Mouse (Mus musculus) small intestine, adult 2 months (tissue): ENCODE measurements around the gene Gm37240. TPM values are rescaled to one million over a fixed set of nuclear protein-coding genes. Genes with fewer than 3 reads are reported as not detected.

Experiments used
- H3K27ac ChIP-seq: fragments of 200-500 bp; 2 replicates; pipeline ENCODE4 v1.5.1; 2012; ENCODE audit warnings: low read depth, low read length, control low read depth, inconsistent platforms; ENCODE audit not compliant: insufficient read depth
- H3K27me3 ChIP-seq: fragments of 200-500 bp; 2 replicates; pipeline ENCODE4 v1.6.1; 2012; ENCODE audit warnings: mild to moderate bottlenecking, moderate library complexity, low read length, inconsistent platforms; ENCODE audit not compliant: control insufficient read depth, insufficient read depth
- H3K36me3 ChIP-seq: fragments of 200-500 bp; 2 replicates; pipeline ENCODE4 v1.6.1; 2012; ENCODE audit warnings: mild to moderate bottlenecking, low read length, control low read depth, inconsistent platforms; ENCODE audit not compliant: control insufficient read depth, insufficient read depth
- H3K4me1 ChIP-seq: fragments of 200-500 bp; 2 replicates; pipeline ENCODE4 v1.6.1; 2012; ENCODE audit warnings: low read length, inconsistent platforms, mixed read lengths; ENCODE audit not compliant: control insufficient read depth, insufficient read depth, insufficient read length
- H3K4me3 ChIP-seq: fragments of 200-500 bp; 2 replicates; pipeline ENCODE4 v1.5.1; 2012; ENCODE audit warnings: low read depth, mild to moderate bottlenecking, control low read depth, inconsistent platforms, low read length, moderate library complexity
- CTCF ChIP-seq: fragments of 200-500 bp; IDR thresholded peaks from 2 replicates; pipeline ENCODE4 v1.5.1; 2012; ENCODE audit warnings: low read depth, mild to moderate bottlenecking, control low read depth, inconsistent platforms, low read length, moderate library complexity, mixed read lengths; ENCODE audit not compliant: insufficient replicate concordance, insufficient read length; ENCODE audit errors: extremely low read depth
- POLR2A ChIP-seq: fragments of 200-500 bp; IDR thresholded peaks from 2 replicates; pipeline ENCODE4 v1.6.1; 2012; ENCODE audit warnings: low read depth, mild to moderate bottlenecking, control low read depth, inconsistent platforms, low read length, moderate library complexity
- WGBS: fragments of 180-500 bp; shearing (Covaris S2); methylation state at CpG from one replicate; pipeline ENCODE4 v1.1.7; 2018; 5-methylcytosine and 5-hydroxymethylcytosine counted together
- polyA plus RNA-seq: library from polyadenylated mRNA; depleted of rRNA; stranded (reverse); fragments of >200 nt; gene quantifications from 2 replicates; pipeline ENCODE4 v1.2.3, GENCODE M21; 2012

The Gm37240 gene
- polyA plus RNA-seq, 1 experiment = 58.2 TPM

DNA sequence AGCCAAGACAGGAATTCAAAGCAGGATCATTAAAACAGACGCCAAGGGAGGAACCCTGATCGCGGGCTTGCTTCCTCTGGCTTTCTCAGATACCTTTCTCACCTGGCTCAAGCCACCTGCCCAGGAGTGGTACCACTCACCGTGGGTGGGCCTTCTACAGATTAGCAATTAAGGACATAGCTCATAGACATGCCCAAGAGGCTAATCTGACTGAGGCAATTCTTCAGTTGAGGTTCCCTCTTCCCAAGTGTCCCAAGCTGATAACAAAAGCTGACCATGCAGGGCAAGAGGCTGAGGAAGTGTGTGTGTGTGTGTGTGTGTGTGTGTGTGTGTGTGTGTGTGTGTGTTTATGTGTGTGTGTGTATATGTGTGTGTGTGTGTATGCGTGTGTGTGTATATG is 31.4 kb downstream of the Gm37240 start:
- no peaks in the 10 kb centered on the region for H3K36me3 ChIP-seq
- no peaks in the 10 kb centered on the region for H3K27me3 ChIP-seq
- H3K4me3 ChIP-seq = no peak overlapping the region
- H3K4me1 ChIP-seq = no peaks in the 10 kb centered on the region
- TF ChIP-seq POLR2A = no peak
- no peak for TF ChIP-seq CTCF
- 75% methylated on average over 5 of the region's 5 CpGs for WGBS
- H3K27ac ChIP-seq = no peak overlapping the region

GRCm38 (mm10) chr3:85855043-85855442 is 32.3 kb downstream of the Gm37240 start:
- H3K4me1 ChIP-seq = no peaks in the 10 kb centered on the region
- H3K27ac ChIP-seq = no peak overlapping the region
- no peaks in the 10 kb centered on the region for H3K36me3 ChIP-seq
- TF ChIP-seq CTCF (no peak), POLR2A (no peak)
- no peaks in the 10 kb centered on the region for H3K27me3 ChIP-seq
- WGBS = 94% methylated on average over 3 of the region's 3 CpGs
- no peak overlapping the region for H3K4me3 ChIP-seq

DNA sequence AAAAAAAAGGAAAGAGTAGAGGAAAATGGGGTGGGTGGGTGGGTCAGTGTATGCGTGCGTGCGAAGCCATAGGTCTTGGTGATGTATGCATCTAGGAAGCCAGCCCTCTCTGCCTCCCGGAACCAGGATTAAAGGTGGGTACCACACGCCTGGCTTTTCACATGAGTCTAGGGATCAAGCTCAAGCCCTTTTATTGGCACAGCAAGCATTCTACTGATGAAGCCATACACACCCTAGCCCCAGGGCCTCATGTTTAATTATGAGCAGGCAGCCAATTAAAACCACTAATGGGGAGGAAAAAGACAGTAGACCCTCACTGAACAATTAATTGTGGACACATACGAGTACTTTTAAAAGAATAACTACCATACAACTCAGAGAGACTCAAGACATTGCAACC is 33.2 kb downstream of the Gm37240 start:
- Histone ChIP-seq H3K4me3 (no peak overlapping the region), H3K4me1 (no peaks in the 10 kb centered on the region), H3K27me3 (no peaks in the 10 kb centered on the region), H3K36me3 (no peaks in the 10 kb centered on the region), H3K27ac (no peak overlapping the region)
- WGBS = 89% methylated on average over 6 of the region's 6 CpGs
- TF ChIP-seq CTCF = no peak
- no peak for TF ChIP-seq POLR2A

- H3K4me3 ChIP-seq = no peak overlapping the region
- no peak overlapping the region for H3K27ac ChIP-seq
- H3K27me3 ChIP-seq = no peaks in the 10 kb centered on the region
- TF ChIP-seq POLR2A (no peak), CTCF (no peak)
- no peaks in the 10 kb centered on the region for H3K36me3 ChIP-seq
- WGBS = 87% methylated on average over 4 of the region's 4 CpGs
- H3K4me1 ChIP-seq = no peaks in the 10 kb centered on the region
Measured at GRCm38 (mm10) chr3:85853715-85854114, 33.6 kb downstream of the Gm37240 start.

DNA sequence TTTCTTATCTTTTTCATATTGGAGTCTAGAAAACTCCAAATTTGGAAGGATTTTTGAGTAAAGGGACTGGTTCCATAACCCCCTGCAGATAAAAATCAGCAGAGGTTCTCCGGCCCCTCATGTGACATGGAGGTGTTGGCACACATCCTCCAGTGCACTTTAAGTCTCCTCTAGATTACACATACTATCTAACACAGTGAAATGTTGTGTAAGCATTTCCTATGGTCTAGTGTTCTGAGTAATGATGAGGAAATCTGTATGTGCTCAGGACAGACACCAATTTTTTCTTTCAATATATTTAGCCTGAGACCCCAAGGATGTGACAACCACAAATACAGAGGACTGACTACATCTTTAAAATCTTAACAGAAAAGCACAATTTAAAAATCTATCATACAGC is 37.2 kb downstream of the Gm37240 start:
- no peaks in the 10 kb centered on the region for H3K4me1 ChIP-seq
- no peaks in the 10 kb centered on the region for H3K27me3 ChIP-seq
- TF ChIP-seq CTCF = no peak
- TF ChIP-seq POLR2A = no peak
- no peak overlapping the region for H3K4me3 ChIP-seq
- H3K27ac ChIP-seq = no peak overlapping the region
- WGBS = 94% methylated on average over 1 of the region's 1 CpGs
- H3K36me3 ChIP-seq = no peaks in the 10 kb centered on the region

- H3K27ac ChIP-seq = no peak overlapping the region
- no peaks in the 10 kb centered on the region for H3K4me1 ChIP-seq
- no peak for TF ChIP-seq POLR2A
- TF ChIP-seq CTCF = no peak
- WGBS = 88% methylated on average over 1 of the region's 1 CpGs
- no peak overlapping the region for H3K4me3 ChIP-seq
- H3K36me3 ChIP-seq = no peaks in the 10 kb centered on the region
- H3K27me3 ChIP-seq = no peaks in the 10 kb centered on the region
Measured at GRCm38 (mm10) chr3:85846316-85846715, 41.0 kb downstream of the Gm37240 start.

DNA sequence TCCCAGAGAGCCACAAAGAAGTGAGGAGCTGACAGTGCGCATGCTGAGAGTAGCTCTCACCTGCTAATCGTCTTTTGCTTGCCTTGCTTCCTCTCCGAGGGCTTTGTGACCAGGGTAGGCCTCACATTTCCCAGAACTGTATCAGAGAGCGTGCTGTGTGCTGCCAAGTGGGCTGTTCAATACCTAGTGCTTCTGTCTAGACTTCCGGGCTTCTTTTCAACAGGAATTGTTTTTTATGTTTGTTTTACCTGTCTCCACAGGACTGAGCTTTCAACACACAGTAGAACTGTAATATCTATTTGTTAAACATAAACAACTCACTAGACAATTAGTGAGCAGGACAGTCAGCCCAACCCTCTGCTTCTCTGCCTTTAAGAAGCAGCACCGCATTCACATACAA is 42.0 kb downstream of the Gm37240 start:
- H3K27me3 ChIP-seq = no peaks in the 10 kb centered on the region
- no peaks in the 10 kb centered on the region for H3K36me3 ChIP-seq
- no peak for TF ChIP-seq CTCF
- TF ChIP-seq POLR2A = no peak
- H3K4me1 ChIP-seq = no peaks in the 10 kb centered on the region
- no peak overlapping the region for H3K27ac ChIP-seq
- H3K4me3 ChIP-seq = no peak overlapping the region
- 79% methylated on average over 6 of the region's 6 CpGs for WGBS

DNA sequence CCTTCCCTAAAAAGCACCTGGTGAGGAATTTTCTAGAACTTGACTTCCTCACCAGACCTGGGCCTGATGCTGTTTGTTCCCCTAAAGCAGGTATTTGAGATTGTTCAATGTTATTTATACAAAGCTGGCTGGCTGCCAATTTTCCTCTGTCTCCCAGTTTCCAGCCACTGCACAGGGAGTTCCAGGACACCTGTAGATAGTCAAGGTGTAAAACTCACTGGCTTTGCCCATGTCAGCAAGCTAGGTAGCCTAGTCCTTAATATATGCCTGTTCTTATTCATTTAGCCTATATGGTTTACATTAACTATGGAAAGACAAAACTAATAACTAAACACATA is 44.5 kb downstream of the Gm37240 start:
- H3K36me3 ChIP-seq = no peaks in the 10 kb centered on the region
- no peaks in the 10 kb centered on the region for H3K4me1 ChIP-seq
- H3K4me3 ChIP-seq = no peak overlapping the region
- TF ChIP-seq POLR2A (no peak), CTCF (no peak)
- H3K27ac ChIP-seq = no peak overlapping the region
- H3K27me3 ChIP-seq = no peaks in the 10 kb centered on the region
